Mouse (Mus musculus): ENCODE measurements around the gene Itpr2.

GRCm38 (mm10) chr6:146302101-146302500, 199.9 kb downstream of the Itpr2 start:
- TF ChIP-seq CTCF (IDR thresholded peaks at IDR 0.05; ENCODE audit: insufficient read depth, low read length) = no peak
- TF ChIP-seq POLR2A (IDR thresholded peaks at IDR 0.05; ENCODE audit: borderline replicate concordance, extremely low read depth, low read depth, low read length) = no peak
